Mouse (Mus musculus) midbrain, embryonic 16.5 days (tissue): ENCODE results near the gene Shoc2. TPM values are rescaled to one million over a fixed set of nuclear protein-coding genes. Genes with fewer than 3 reads are reported as not detected.
"Not testable (repeated sequence)": the region's sequence is repeated elsewhere in the genome, so short reads cannot be mapped to it uniquely, and the experiment has no call there.

Source experiments
- ATAC-seq: fragments of 200-750 bp; cut with Nextera tagmentation; 2 replicates; pipeline ENCODE4 v1.8.0; 2017; ENCODE audit warnings: moderate TSS enrichment
- H3K27ac ChIP-seq: fragments of 300-500 bp; sonication (generic); 2 replicates; pipeline ENCODE4 v1.5.1; 2014; ENCODE audit warnings: mild to moderate bottlenecking, low read length, mixed read lengths
- H3K27me3 ChIP-seq: fragments of 300-500 bp; sonication (generic); 2 replicates; pipeline ENCODE4 v1.6.1; 2014; ENCODE audit warnings: low read depth, low read length, mixed read lengths; ENCODE audit not compliant: control insufficient read depth, insufficient read depth
- H3K36me3 ChIP-seq: fragments of 300-500 bp; sonication (generic); 2 replicates; pipeline ENCODE4 v1.6.1; 2014; ENCODE audit warnings: mild to moderate bottlenecking, low read length, moderate library complexity, mixed read lengths; ENCODE audit not compliant: control insufficient read depth, insufficient read depth
- H3K4me1 ChIP-seq: fragments of 300-500 bp; sonication (generic); 2 replicates; pipeline ENCODE4 v1.6.1; 2014; ENCODE audit warnings: mild to moderate bottlenecking, low read length, mixed read lengths; ENCODE audit not compliant: control insufficient read depth, insufficient read depth
- H3K4me2 ChIP-seq: fragments of 300-500 bp; sonication (generic); 2 replicates; pipeline ENCODE4 v1.6.1; 2014; ENCODE audit warnings: mild to moderate bottlenecking, low read length, mixed read lengths
- H3K4me3 ChIP-seq: fragments of 300-500 bp; sonication (generic); 2 replicates; pipeline ENCODE4 v1.5.1; 2014; ENCODE audit warnings: low read depth, mild to moderate bottlenecking, low read length, moderate library complexity, mixed read lengths
- H3K9ac ChIP-seq: fragments of 300-500 bp; sonication (generic); 2 replicates; pipeline ENCODE4 v1.6.1; 2014; ENCODE audit warnings: low read depth, low read length, mixed read lengths
- H3K9me3 ChIP-seq: fragments of 300-500 bp; sonication (generic); replicated peaks from 2 replicates; pipeline ENCODE4 v1.6.1; 2014; ENCODE audit warnings: mild to moderate bottlenecking, low read length, mixed read lengths; ENCODE audit not compliant: control insufficient read depth, poor library complexity, severe bottlenecking
- WGBS: fragments of 180-500 bp; shearing (Covaris S2); extraction: QIAGEN DNeasy Blood & Tissue Kit; methylation state at CpG from one replicate; pipeline ENCODE4 v1.1.7; 2014; 5-methylcytosine and 5-hydroxymethylcytosine counted together
- polyA plus RNA-seq: library from polyadenylated mRNA; unstranded; fragments of >200 nt; fragmentation: Nextera tagmentation; extraction: Ambion mirVana; gene quantifications from 2 replicates; pipeline ENCODE4 v1.2.1, GENCODE M21; 2015

Gene Shoc2
- polyA plus RNA-seq, 1 experiment from 2014 or later, result 60.8 TPM

DNA sequence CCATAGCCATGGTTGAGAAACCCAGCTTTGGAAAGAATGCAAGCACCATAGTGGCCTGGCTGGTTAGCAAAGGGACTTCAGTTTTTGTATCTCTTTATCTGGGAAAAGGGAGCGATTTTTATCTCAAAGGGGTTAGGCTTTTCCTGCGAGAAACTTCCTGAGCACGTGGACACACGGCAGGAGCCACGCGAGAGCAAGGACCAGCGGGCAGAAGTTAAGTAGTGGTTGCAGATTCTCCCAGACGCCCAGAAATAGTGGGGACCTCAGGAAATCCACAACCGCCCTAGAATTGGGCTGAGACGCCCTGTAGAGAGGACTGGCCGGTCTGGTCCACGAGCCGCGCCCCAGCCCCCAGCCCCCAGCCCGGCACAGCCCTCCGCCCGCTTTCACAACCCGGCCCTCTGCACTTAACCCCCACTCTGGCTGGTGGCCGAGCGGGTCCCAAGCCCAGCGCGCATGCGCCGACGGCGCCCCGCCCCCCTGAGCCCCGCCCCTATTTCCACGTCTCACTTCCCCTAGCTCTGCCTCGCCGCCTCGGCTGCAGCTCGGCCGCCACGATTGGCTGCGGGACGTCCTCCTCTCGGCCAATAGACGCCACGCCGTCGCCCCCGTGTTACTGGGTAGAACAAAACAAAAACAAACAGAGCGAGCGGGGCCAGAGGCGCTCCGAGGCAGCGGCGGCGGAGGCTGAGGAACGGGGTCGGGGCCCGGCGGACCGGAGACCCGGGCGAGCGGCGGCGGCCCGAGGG, 41.2 kb upstream of the Shoc2 start:
- Histone ChIP-seq H3K4me3 (peak overlapping the region; percentile 95), H3K4me2 (peak overlapping the region; percentile 82), H3K9ac (peak overlapping the region; percentile 81), H3K27ac (peak overlapping the region; percentile 93), H3K4me1 (peaks cover 25% of the 10 kb centered on the region), H3K27me3 (no peaks in the 10 kb centered on the region; the same call in 1 of the 2 replicates), H3K9me3 (no peaks in the 10 kb centered on the region), H3K36me3 (no peaks in the 10 kb centered on the region)
- peak; percentile 99 for ATAC-seq
- 0% methylated on average over 46 of the region's 61 CpGs for WGBS

DNA sequence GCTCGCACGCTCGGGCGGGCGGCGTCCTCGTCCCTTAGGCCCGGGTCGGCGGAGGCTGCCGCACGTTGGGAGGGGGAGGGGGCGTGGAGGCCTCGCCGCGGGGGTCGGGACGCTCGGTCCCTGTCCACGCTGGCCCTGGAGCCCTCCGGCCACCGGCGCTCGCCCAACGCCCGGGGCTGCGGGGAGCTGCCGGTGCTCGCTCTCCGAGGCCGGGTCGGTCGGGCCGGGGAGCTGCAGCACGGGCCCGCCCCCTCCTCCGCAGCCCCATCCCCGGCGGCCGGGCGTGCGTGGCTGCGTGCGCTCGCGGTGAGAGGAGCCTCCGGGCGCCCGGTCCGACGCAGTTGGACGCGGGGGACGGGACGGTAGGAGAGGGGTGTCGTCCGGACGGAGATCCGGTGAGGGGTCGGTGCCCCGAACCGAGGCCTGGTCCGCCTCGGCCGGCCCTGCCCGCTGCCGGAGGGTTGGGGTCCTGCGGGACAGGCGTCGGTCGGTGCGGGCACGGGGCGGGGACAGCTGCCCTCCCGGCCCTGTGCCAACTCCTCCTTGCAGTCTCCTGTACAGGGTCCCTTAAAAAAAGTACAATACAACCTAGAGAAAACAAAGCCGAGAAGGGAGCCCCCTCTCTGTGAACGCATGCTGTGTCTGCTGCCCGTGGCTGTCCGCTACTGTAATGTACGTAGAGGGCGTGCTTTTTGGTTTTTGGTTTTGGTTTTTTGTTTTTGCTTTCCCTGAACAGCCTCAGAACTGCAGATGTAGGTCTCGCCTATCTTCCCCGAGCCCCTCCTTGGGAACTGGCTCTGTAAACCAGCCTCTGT, 40.4 kb upstream of the Shoc2 start:
- H3K4me3 ChIP-seq, result peak overlapping the region; percentile 95
- H3K36me3 ChIP-seq, result no peaks in the 10 kb centered on the region
- H3K4me2 ChIP-seq, result peak overlapping the region; percentile 73
- WGBS, result under 1% methylated on average over 69 of the region's 83 CpGs
- H3K9ac ChIP-seq, result peak overlapping the region; percentile 81
- no peaks in the 10 kb centered on the region; the same call in 1 of the 2 replicates for H3K27me3 ChIP-seq
- H3K9me3 ChIP-seq, result no peaks in the 10 kb centered on the region
- peak; percentile 75 for ATAC-seq
- H3K27ac ChIP-seq, result peak overlapping the region; percentile 93
- peaks cover 25% of the 10 kb centered on the region for H3K4me1 ChIP-seq

DNA sequence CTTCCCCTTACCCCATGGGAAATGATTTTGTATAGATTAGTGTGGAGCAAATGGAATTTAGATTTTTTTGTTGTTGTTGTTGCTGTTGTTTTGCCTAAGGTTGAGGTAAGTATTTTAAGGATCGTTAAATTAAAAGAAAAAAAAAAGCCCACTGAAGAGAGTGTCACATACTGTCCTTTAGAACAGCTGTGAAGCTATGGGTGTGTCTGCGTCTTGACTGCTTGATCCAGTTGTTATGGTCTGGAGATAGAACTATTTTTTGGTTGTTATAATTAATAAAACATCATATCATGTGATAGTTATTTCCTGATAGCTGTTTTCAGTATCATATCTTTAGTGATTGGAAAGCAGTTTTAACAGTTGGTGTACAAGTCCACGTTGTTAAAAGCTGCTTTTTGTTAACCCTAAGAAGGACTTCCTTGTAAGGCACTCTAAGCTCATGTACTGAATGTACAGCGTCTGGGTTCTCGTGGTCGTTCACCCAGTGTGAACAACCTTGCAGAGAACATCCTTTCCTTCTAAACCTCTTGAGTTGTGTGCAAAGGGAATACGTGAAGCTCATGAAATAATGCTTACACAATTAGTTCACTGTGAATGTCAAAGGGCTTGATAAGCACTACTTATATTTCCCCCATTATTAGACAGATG, 39.1 kb upstream of the Shoc2 start:
- peak overlapping the region; percentile 95 for H3K4me3 ChIP-seq
- H3K36me3 ChIP-seq, result peaks cover 7% of the 10 kb centered on the region
- peak overlapping the region; percentile 30 for H3K9ac ChIP-seq
- no peak for ATAC-seq
- H3K27ac ChIP-seq, result no peak overlapping the region
- H3K27me3 ChIP-seq, result no peaks in the 10 kb centered on the region; the same call in 1 of the 2 replicates
- H3K9me3 ChIP-seq, result no peaks in the 10 kb centered on the region
- peaks cover 25% of the 10 kb centered on the region for H3K4me1 ChIP-seq
- peak overlapping the region; percentile 73 for H3K4me2 ChIP-seq
- WGBS, result 71% methylated on average over 7 of the region's 7 CpGs

- no peak for ATAC-seq
- no peak overlapping the region for H3K4me3 ChIP-seq
- H3K27me3 ChIP-seq, result no peaks in the 10 kb centered on the region
- H3K9ac ChIP-seq, result no peak overlapping the region
- peaks cover 11% of the 10 kb centered on the region for H3K36me3 ChIP-seq
- peaks cover 25% of the 10 kb centered on the region for H3K4me1 ChIP-seq
- 72% methylated on average over 6 of the region's 6 CpGs for WGBS
- H3K4me2 ChIP-seq, result no peak overlapping the region
- H3K27ac ChIP-seq, result no peak overlapping the region
- H3K9me3 ChIP-seq, result no peaks in the 10 kb centered on the region
Measured at GRCm38 (mm10) chr19:53906033-53906702, 37.9 kb upstream of the Shoc2 start.

DNA sequence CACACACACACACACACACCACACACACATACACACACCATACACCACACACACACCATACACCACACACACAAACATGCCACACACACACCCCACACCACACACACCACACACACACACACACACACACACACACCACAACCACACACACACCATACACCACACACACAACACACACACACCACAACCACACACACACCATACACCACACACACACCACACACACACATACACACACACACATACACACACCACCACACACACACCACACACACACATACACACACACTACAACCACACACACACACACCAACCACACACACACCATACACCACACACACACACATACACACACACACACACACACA, 37.4 kb upstream of the Shoc2 start:
- H3K27ac ChIP-seq, ATAC-seq, H3K27me3 ChIP-seq, H3K4me2 ChIP-seq, H3K9me3 ChIP-seq, H3K4me3 ChIP-seq, H3K9ac ChIP-seq: not testable (repeated sequence)
- peaks cover 25% of the 10 kb centered on the region for H3K4me1 ChIP-seq
- peaks cover 11% of the 10 kb centered on the region for H3K36me3 ChIP-seq

DNA sequence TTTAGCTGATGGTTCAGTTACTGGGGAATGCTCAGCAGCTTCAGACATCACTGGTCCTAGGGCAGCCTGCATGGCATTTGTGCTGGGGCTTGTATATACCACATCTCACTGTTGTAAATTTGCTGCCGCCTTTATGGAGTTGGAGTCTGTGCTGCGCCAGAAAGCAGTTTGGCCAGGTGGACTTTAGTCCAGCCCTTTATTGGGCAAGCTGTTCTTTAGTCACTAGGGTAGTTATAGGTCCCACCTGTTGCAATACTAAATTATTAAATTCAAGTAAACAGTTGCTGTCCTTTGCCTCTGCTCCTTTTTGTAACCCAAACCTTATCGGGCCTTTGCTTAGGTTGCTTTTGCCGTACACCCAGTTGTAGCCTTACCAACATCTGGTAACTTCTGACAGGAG, 29.2 kb upstream of the Shoc2 start:
- no peak overlapping the region for H3K9ac ChIP-seq
- peaks cover 31% of the 10 kb centered on the region for H3K36me3 ChIP-seq
- H3K9me3 ChIP-seq, result no peaks in the 10 kb centered on the region
- H3K4me2 ChIP-seq, result no peak overlapping the region
- WGBS, result 92% methylated on average over 4 of the region's 4 CpGs
- H3K27ac ChIP-seq, result no peak overlapping the region
- H3K4me1 ChIP-seq, result no peaks in the 10 kb centered on the region
- no peak overlapping the region for H3K4me3 ChIP-seq
- ATAC-seq, result no peak
- H3K27me3 ChIP-seq, result no peaks in the 10 kb centered on the region

DNA sequence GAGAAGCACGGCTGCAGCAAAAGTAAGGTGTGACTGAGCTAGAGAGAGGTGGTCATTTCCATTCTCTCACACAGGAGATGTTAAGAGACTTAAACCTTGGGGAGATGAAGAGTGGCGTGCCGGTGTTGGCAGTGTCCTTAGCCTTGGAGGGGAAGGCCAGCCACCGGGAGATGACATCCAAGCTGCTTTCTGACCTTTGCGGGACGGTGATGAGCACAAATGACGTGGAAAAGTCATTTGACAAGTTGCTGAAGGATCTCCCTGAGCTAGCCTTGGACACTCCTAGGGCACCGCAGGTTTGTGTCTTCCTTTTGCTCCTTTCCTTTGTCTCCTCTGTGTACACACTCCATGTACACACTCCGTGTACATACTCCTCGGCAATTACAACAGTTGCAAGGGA, 24.6 kb upstream of the Shoc2 start:
- Histone ChIP-seq H3K4me2 (no peak overlapping the region), H3K27ac (no peak overlapping the region), H3K27me3 (no peaks in the 10 kb centered on the region), H3K36me3 (peaks cover 26% of the 10 kb centered on the region), H3K9ac (no peak overlapping the region), H3K4me3 (no peak overlapping the region), H3K4me1 (no peaks in the 10 kb centered on the region), H3K9me3 (no peaks in the 10 kb centered on the region)
- ATAC-seq, result no peak
- WGBS, result 92% methylated on average over 10 of the region's 10 CpGs

DNA sequence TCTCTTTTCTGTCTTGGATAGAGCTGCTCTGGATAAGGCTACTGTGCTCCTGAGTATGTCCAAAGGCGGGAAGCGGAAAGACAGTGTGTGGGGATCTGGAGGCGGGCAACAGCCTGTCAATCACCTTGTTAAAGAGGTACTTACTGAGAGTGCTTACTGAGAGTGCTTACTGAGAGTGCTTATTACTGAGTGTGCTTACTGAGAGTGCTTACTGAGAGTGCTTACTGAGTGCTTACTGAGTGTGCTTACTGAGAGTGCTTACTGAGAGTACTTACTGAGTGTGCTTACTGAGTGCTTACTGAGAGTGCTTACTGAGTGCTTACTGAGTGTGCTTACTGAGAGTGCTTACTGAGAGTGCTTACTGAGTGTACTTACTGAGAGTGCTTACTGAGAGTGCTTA, 22.1 kb upstream of the Shoc2 start:
- WGBS, result 86% methylated on average over 3 of the region's 3 CpGs
- not testable (repeated sequence) for H3K27me3 ChIP-seq, H3K9ac ChIP-seq, H3K4me1 ChIP-seq, ATAC-seq, H3K9me3 ChIP-seq, H3K4me2 ChIP-seq, H3K27ac ChIP-seq, H3K4me3 ChIP-seq
- peaks cover 21% of the 10 kb centered on the region for H3K36me3 ChIP-seq
